Mouse (Mus musculus) neural tube, embryonic 15.5 days (tissue): ENCODE results near the gene F2rl1. TPM values are rescaled to one million over a fixed set of nuclear protein-coding genes. Genes with fewer than 3 reads are reported as not detected.
A peak's percentile ranks its signal among the peaks of the same experiment; 100 is the strongest.
"Not testable (repeated sequence)": the region's sequence is repeated elsewhere in the genome, so short reads cannot be mapped to it uniquely, and the experiment has no call there.

Experiments
- ATAC-seq: fragments of 200-750 bp; cut with Nextera tagmentation; 2 replicates; pipeline ENCODE4 v1.8.0; 2017; ENCODE audit warnings: mild to moderate bottlenecking, moderate TSS enrichment, moderate library complexity; ENCODE audit not compliant: low FRiP score
- H3K27ac ChIP-seq: fragments of 300-500 bp; sonication (generic); replicated peaks from 2 replicates; pipeline ENCODE4 v1.5.1; 2015; ENCODE audit warnings: mild to moderate bottlenecking, inconsistent platforms
- H3K27me3 ChIP-seq: fragments of 300-500 bp; sonication (generic); replicated peaks from 2 replicates; pipeline ENCODE4 v1.6.1; 2015; ENCODE audit warnings: inconsistent platforms
- H3K36me3 ChIP-seq: fragments of 300-500 bp; sonication (generic); 2 replicates; pipeline ENCODE4 v1.6.1; 2015; ENCODE audit warnings: inconsistent platforms
- H3K4me1 ChIP-seq: fragments of 300-500 bp; sonication (generic); 2 replicates; pipeline ENCODE4 v1.6.1; 2015; ENCODE audit warnings: inconsistent platforms
- H3K4me2 ChIP-seq: fragments of 300-500 bp; sonication (generic); 2 replicates; pipeline ENCODE4 v1.6.1; 2015; ENCODE audit warnings: inconsistent platforms, mild to moderate bottlenecking, moderate library complexity
- H3K4me3 ChIP-seq: fragments of 300-500 bp; sonication (generic); replicated peaks from 2 replicates; pipeline ENCODE4 v1.5.1; 2015; ENCODE audit warnings: mild to moderate bottlenecking, inconsistent platforms
- H3K9ac ChIP-seq: fragments of 300-500 bp; sonication (generic); replicated peaks from 2 replicates; pipeline ENCODE4 v1.6.1; 2015; ENCODE audit warnings: mild to moderate bottlenecking, inconsistent platforms
- H3K9me3 ChIP-seq: fragments of 300-500 bp; sonication (generic); replicated peaks from 2 replicates; pipeline ENCODE4 v1.6.1; 2016; ENCODE audit warnings: inconsistent platforms
- WGBS: fragments of 180-500 bp; shearing (Covaris S2); methylation state at CpG from one replicate; pipeline ENCODE4 v1.1.7; 2015; ENCODE audit warnings: mixed read lengths; 5-methylcytosine and 5-hydroxymethylcytosine counted together
- polyA plus RNA-seq: library from polyadenylated mRNA; unstranded; fragments of >200 nt; fragmentation: Nextera tagmentation; extraction: Ambion mirVana; gene quantifications from 2 replicates; pipeline ENCODE4 v1.2.1, GENCODE M21; 2015

Gene F2rl1
- polyA plus RNA-seq, 1 experiment from 2014 or later: 0.13 TPM

DNA sequence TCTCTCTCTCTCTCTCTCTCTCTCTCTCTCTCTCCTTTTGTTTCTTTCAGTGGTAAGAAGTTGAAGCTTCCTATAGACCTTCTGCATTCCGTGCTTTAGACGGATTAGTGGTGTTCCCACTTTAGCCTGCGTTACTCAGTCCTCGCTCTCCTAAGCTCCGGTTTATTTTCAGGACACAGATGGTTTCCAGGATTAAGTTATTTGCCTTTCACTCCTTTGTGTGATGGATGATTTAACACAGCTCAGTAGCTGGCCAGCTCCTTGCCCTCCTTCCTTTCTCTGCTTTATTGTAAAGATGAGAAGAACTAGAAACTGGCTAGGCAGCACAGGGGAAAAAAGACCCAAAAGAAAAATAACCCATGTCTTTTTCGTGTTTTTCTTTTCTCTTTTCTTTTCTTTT, 23.8 kb upstream of the F2rl1 start:
- 0 out of 2 replicates have a peak, but pooled peaks have one; percentile 18 for ATAC-seq
- no peaks in the 10 kb centered on the region for H3K36me3 ChIP-seq
- H3K9ac ChIP-seq: no peak overlapping the region
- H3K27me3 ChIP-seq: no peaks in the 10 kb centered on the region
- no peak overlapping the region for H3K27ac ChIP-seq
- peaks cover 22% of the 10 kb centered on the region for H3K4me1 ChIP-seq
- H3K4me2 ChIP-seq: peak overlapping the region; percentile 47
- no peaks in the 10 kb centered on the region for H3K9me3 ChIP-seq
- no peak overlapping the region for H3K4me3 ChIP-seq
- 6% methylated on average over 6 of the region's 6 CpGs for WGBS

DNA sequence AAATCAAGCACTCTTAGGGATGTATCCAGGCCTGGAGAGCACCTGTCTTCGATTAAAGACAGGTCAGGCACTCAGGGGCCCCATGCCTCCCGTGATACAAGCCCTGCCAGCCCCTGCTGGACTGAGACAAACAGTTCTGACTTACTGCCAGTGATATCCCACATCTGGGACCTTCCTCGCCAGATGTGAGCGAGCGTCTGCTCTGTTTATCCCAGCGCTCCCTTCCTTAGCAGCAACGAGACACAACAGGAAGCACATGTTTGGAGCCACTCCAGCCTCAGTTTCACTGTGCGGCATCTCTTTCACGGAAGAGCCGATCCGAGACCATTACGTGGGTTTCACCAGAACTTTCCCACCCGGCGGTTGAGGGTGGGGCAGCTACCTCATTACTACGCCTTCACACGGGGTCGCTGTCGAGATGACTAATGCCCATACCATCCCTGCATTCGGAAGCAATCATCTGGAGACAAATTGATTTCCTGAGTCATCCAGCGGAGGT, 23.3 kb upstream of the F2rl1 start:
- H3K4me3 ChIP-seq: 0 out of 2 replicates have a peak overlapping the region, but pooled peaks have one; percentile 13
- H3K4me1 ChIP-seq: peaks cover 22% of the 10 kb centered on the region
- peak overlapping the region; percentile 47 for H3K4me2 ChIP-seq
- no peak overlapping the region for H3K27ac ChIP-seq
- 13% methylated on average over 20 of the region's 20 CpGs for WGBS
- H3K9me3 ChIP-seq: no peaks in the 10 kb centered on the region
- no peak overlapping the region for H3K9ac ChIP-seq
- ATAC-seq: peak; percentile 36; the same call in 1 of the 2 replicates
- no peaks in the 10 kb centered on the region for H3K36me3 ChIP-seq
- H3K27me3 ChIP-seq: no peaks in the 10 kb centered on the region

DNA sequence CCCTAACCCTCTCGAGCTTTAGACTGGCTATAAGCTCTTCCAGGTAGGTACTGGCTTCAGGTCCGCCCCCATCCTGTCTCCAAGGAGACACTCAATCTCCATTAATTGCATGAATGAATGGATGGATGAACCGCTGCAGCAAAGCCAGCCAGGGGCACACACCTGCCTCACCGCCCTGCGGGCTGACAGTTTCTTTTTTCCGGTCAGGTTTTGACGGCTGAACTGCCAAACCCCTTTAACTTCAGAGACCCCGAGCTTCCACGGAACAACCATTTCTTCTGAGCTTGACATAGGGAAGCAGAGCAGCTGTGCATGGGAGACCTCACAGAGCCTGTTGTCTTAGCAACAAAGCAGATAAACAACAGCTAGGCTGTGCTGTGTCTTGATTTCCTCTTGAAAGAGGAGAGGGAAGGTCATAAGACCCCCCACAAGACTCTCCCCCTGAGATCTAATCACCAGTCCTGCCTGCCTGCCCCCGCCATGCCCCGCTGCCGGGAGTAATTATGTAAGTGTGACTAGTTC, 22.1 kb upstream of the F2rl1 start:
- H3K9me3 ChIP-seq: no peaks in the 10 kb centered on the region
- no peak overlapping the region for H3K27ac ChIP-seq
- no peak overlapping the region for H3K4me2 ChIP-seq
- no peak overlapping the region for H3K4me3 ChIP-seq
- no peaks in the 10 kb centered on the region for H3K36me3 ChIP-seq
- ATAC-seq: peak; percentile 72
- no peak overlapping the region for H3K9ac ChIP-seq
- H3K4me1 ChIP-seq: peaks cover 22% of the 10 kb centered on the region
- WGBS: 23% methylated on average over 12 of the region's 12 CpGs
- H3K27me3 ChIP-seq: no peaks in the 10 kb centered on the region

DNA sequence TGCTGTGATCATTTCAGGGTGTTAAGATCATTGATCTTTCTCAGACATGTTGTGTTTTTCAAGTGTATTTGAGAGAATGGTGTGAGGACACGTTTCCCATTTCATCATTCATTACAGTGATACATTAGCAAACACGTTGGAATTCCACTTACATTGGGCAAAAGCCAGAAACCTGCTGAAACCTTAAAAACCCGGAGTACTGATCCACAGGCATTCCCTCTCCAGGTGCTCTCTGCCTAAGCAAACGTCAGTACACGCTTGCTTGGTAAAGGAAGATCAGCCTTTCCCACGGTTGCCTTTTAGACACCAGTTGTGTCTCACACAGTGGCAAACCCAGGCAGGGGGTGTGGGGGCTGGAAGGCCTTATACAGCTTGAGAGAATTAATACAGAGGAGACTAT, 21.2 kb upstream of the F2rl1 start:
- Histone ChIP-seq H3K9ac (no peak overlapping the region), H3K27me3 (no peaks in the 10 kb centered on the region), H3K36me3 (no peaks in the 10 kb centered on the region), H3K4me3 (no peak overlapping the region), H3K4me2 (no peak overlapping the region), H3K9me3 (no peaks in the 10 kb centered on the region), H3K4me1 (peaks cover 22% of the 10 kb centered on the region), H3K27ac (no peak overlapping the region)
- no peak for ATAC-seq
- 64% methylated on average over 6 of the region's 6 CpGs for WGBS

DNA sequence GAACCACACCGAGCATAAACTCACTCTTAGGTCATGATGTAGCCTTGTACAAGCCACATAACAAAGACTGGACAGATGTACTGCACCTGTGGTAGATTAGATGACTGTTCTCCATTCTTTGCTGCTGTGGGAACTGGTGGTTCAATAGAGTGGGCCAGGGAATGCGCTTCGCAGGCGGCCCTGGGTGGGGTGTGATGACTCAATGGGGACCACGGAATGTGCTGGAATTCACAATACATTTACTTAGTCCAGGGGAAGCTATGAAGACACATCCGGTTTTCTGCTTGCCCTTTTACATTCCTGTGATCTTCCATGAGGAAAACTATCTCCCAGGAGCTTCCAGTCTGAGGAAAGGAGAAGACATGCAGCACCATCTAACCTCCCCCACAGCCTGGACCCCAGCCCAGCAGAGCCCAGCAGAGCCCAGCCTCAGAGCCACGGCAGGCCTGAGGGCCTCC, 20.7 kb upstream of the F2rl1 start:
- Histone ChIP-seq H3K36me3 (no peaks in the 10 kb centered on the region), H3K27ac (no peak overlapping the region), H3K9ac (no peak overlapping the region), H3K27me3 (no peaks in the 10 kb centered on the region), H3K4me1 (peaks cover 22% of the 10 kb centered on the region), H3K4me2 (no peak overlapping the region), H3K9me3 (no peaks in the 10 kb centered on the region), H3K4me3 (no peak overlapping the region)
- WGBS: 79% methylated on average over 7 of the region's 7 CpGs
- ATAC-seq: no peak

DNA sequence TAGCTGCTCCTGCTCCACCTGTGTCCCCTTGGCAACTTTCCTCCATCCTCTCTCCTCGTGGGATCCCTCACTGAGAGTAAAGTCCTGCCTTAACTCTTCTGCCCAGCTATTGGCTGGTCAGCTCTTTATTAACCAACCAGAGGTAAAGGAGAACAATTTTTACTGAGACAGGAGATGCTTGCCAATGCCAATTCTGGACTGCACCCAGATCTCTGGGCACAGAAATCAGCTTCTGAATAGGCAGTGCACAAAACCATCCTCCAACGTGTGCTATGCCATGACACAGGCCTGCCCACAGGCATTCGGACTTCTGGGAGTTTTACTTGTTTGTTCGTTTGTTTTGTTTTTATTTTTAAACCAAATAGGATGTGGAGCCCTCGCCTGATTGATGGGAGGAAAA, 13.0 kb upstream of the F2rl1 start:
- H3K27me3 ChIP-seq: no peaks in the 10 kb centered on the region
- no peak for ATAC-seq
- no peaks in the 10 kb centered on the region for H3K9me3 ChIP-seq
- no peak overlapping the region for H3K27ac ChIP-seq
- 76% methylated on average over 5 of the region's 5 CpGs for WGBS
- no peak overlapping the region for H3K9ac ChIP-seq
- H3K4me3 ChIP-seq: no peak overlapping the region
- no peak overlapping the region for H3K4me2 ChIP-seq
- no peaks in the 10 kb centered on the region for H3K36me3 ChIP-seq
- peaks cover 23% of the 10 kb centered on the region for H3K4me1 ChIP-seq

DNA sequence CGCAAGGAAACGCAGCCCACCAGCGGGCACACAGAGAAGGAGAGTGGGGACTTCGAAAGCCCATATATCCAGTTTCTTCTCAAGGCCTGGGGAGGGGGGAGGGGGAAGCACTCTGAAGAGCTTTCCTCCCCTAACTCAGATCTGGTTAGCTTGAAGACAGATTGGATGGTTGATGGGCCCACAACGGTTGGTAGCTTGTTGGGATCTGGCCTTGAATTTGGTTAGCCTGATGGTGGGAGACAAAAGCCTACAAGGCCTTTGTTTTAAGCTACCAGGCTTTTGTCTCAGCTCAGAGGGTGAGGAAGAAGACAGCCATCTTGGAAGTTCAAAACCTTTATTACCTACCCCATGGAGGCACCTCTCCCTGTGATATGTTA, 11.1 kb upstream of the F2rl1 start:
- Histone ChIP-seq H3K36me3 (no peaks in the 10 kb centered on the region), H3K4me2 (no peak overlapping the region), H3K27ac (no peak overlapping the region), H3K9ac (no peak overlapping the region), H3K4me1 (peaks cover 23% of the 10 kb centered on the region), H3K9me3 (no peaks in the 10 kb centered on the region), H3K4me3 (no peak overlapping the region), H3K27me3 (no peaks in the 10 kb centered on the region)
- no peak for ATAC-seq
- WGBS: 27% methylated on average over 5 of the region's 5 CpGs

DNA sequence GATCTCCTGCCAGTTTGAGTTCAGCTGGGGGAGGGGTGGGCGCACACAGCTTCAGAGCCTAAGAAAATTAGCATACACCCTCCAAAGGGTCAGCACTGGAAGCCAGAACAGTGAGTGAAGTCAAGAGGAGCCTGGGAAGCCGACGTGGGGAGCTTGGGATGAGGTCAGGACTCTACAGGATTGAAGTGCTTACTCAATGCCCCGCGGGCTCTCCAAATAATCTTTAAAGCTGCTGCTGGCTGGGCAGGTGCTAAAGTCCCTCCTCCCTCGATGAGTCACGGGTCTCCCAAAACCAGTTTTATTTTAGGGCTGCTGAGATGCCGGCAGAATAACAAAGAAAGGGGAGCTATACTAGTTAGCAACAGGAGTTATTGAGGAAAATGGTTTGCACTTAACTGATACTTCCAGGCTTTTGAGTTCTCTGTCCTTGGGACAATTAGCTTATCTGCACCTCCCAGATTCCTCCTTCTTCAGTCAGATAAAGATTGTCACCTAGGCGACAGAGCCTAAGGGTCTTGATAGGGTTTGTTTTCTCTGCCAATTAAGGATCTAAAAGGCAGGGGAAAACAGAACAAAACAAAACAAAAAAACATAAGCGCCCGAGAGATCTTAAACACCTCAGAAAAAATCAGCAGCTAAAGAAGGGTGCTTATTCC, 10.6 kb upstream of the F2rl1 start:
- Histone ChIP-seq H3K4me3 (no peak overlapping the region), H3K27me3 (no peaks in the 10 kb centered on the region), H3K9ac (no peak overlapping the region), H3K36me3 (no peaks in the 10 kb centered on the region), H3K27ac (no peak overlapping the region), H3K9me3 (no peaks in the 10 kb centered on the region), H3K4me2 (0 out of 2 replicates have a peak overlapping the region, but pooled peaks have one; percentile 9), H3K4me1 (peaks cover 23% of the 10 kb centered on the region)
- ATAC-seq: no peak
- 10% methylated on average over 11 of the region's 11 CpGs for WGBS

DNA sequence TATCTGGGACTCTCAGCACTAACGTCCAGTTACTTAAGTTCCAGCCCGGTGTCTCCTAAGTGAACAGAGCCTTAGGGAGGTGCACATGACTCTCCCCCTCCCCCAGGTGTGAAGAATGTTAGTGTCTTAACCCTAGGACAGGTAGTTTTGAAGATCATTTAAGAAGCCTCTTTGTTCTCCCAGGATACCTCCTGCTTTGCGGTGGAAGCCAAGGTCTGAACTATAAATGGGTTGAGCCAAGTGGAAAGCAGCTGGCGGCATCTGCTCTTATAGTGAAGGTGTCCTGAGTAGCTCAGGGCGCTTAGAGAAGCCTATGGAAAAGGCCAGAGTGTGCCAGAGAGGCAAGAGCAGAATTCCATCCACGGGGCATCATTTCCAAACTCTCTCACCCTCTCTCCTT, 10.0 kb upstream of the F2rl1 start:
- no peak overlapping the region for H3K27ac ChIP-seq
- 14% methylated on average over 6 of the region's 6 CpGs for WGBS

DNA sequence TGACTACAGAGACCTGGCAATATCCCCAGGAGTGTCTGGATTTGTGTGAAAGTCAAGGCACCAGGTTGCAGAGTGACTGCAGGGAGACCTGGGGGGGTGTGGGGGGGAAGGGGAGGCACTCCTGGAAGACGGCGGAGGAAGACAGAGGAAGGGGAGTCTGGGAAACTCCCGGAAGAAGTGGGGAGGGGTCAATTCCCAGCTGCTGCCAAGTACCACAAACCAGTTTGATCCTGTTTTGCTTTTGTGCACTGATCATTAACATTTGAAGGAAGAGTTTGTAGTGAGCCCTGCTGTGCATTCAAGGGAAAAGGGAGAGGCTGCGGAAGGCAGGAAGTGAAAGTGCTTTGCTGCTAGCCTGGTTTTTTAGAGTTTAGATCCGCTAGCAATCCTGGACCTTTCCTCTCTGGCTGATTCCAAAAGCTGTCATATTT, 9.1 kb upstream of the F2rl1 start:
- H3K27ac ChIP-seq: no peak overlapping the region
- H3K9me3 ChIP-seq: no peaks in the 10 kb centered on the region

More for the DNA sequence above, 10.0 kb upstream of the F2rl1 start:
- H3K4me1 ChIP-seq: peaks cover 23% of the 10 kb centered on the region
- no peak for ATAC-seq
- H3K9me3 ChIP-seq: no peaks in the 10 kb centered on the region
- no peaks in the 10 kb centered on the region for H3K36me3 ChIP-seq
- 0 out of 2 replicates have a peak, but pooled peaks cover 1% of the 10 kb centered on the region for H3K27me3 ChIP-seq
- H3K4me2 ChIP-seq: 0 out of 2 replicates have a peak overlapping the region, but pooled peaks have one; percentile 9
- no peak overlapping the region for H3K9ac ChIP-seq
- H3K4me3 ChIP-seq: no peak overlapping the region

DNA sequence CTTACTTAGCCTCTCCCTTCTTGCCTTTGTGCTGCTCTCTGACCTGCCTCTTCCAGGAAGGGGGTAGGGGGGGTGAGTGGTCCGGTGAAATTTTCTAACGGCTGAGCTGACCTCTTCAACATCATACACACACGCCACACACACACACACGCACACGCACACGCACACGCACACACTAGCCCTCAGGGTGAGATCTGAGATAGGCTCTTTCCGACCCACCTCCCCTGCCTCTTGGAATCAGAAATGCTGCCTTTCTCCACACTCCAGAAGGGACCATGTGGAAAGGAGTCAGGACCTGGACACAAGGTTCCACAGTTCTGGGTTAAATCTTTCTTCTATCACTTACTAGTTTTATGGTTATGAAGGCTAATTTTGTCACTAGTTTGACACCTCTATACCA, 8.6 kb upstream of the F2rl1 start:
- Histone ChIP-seq H3K9me3 (no peaks in the 10 kb centered on the region), H3K36me3 (no peaks in the 10 kb centered on the region), H3K4me3 (no peak overlapping the region), H3K4me2 (no peak overlapping the region), H3K9ac (no peak overlapping the region), H3K27me3 (0 out of 2 replicates have a peak, but pooled peaks cover 2% of the 10 kb centered on the region), H3K27ac (no peak overlapping the region), H3K4me1 (peaks cover 23% of the 10 kb centered on the region)
- WGBS: 34% methylated on average over 8 of the region's 8 CpGs
- 0 out of 2 replicates have a peak, but pooled peaks have one; percentile 15 for ATAC-seq

More for the DNA sequence above, 9.1 kb upstream of the F2rl1 start:
- peak overlapping the region; percentile 37 for H3K4me2 ChIP-seq
- H3K9ac ChIP-seq: no peak overlapping the region
- ATAC-seq: peak; percentile 48; the same call in 1 of the 2 replicates
- peaks cover 23% of the 10 kb centered on the region for H3K4me1 ChIP-seq
- H3K36me3 ChIP-seq: no peaks in the 10 kb centered on the region
- 0 out of 2 replicates have a peak, but pooled peaks cover 2% of the 10 kb centered on the region for H3K27me3 ChIP-seq
- 1% methylated on average over 5 of the region's 5 CpGs for WGBS
- H3K4me3 ChIP-seq: no peak overlapping the region

DNA sequence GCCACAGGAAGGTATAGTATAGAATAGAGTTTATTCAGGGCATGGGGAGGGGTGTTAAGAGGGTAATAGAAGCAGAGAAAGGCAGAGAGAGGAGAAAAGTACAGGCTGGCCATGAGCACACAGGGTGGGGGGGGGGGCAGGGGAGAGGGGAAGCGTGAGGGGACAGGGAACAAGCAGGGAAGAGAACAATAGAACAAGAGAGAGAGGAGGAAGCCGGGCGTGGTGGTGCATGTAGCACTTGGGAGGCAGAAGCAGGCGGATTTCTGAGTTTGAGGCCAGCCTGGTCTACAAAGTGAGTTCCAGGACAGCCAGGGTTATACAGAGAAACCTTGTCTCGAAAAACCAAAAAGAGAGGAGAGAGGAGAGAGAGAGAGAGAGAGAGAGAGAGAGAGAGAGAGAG, 8.1 kb upstream of the F2rl1 start:
- H3K27ac ChIP-seq, H3K9me3 ChIP-seq, H3K9ac ChIP-seq, H3K4me3 ChIP-seq, H3K4me2 ChIP-seq, H3K36me3 ChIP-seq, H3K27me3 ChIP-seq, ATAC-seq: not testable (repeated sequence)
- WGBS: 78% methylated on average over 4 of the region's 5 CpGs
- H3K4me1 ChIP-seq: peaks cover 23% of the 10 kb centered on the region
